In the genomic region with DNA sequence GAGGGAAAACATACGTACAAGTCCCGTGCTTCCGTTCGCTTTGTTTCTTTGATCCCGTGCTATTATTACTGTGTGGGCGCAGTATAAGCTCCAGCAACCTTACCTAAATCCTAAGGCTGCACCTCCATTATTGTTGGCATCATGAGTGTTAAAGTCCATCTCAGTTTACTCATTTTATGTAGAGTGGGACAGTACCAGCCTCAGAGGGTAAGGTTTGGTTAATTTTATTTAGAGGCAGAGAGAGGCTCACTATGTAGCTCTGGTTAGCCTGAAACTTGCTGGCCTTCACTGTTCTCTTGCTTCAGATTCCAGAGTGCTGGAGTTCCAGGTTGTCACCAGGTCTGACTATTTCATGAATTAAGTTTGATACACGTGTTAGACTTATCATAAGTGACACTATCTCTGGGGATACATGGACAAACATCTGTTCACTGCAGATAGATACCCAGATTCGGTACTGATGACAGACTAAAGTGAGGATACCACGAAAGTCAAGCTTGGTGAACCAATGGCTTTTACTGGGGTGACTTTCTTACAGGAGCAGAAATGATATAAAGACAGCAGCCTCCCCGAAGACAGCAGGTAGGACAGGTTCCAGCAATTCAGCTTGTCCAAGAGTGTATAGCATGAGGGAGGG, we compare ENCODE assay signal across 12 mouse cellular contexts. TPM values are rescaled to one million over a fixed set of nuclear protein-coding genes. Genes with fewer than 3 reads are reported as not detected.
DNase-seq lines count a peak whose midpoint lies in the region; ATAC-seq lines count a peak whose summit lies in the region.
"Had no signal": no experiment of that assay in that cellular context is flagged by ENCODE, and none has a peak within 500 bp of the region (broad histone marks: within the 10 kb centered on the region; RNA-seq: fewer than 3 reads in every experiment).

No protein-coding gene starts in this region.

- H3K4me3 ChIP-seq in forebrain, embryonic 10.5 days = peak overlapping the region; percentile 88; the same call in 1 of the 2 replicates
- H3K4me3 ChIP-seq in forebrain, embryonic 16.5 days (replicated peaks; ENCODE audit: low read length) = no peak overlapping the region
- H3K4me3 ChIP-seq in limb, embryonic 11.5 days (ENCODE audit: low read depth, low read length) = no peak overlapping the region
- H3K4me3 ChIP-seq in limb, embryonic 10.5 days = no peak overlapping the region
- H3K4me3 ChIP-seq in embryonic facial prominence, embryonic 11.5 days (ENCODE audit: low read depth, low read length) = peak overlapping the region; percentile 87; the same call in 1 of the 2 replicates
- peak overlapping the region; percentile 92 for H3K4me3 ChIP-seq in liver, embryonic 16.5 days (ENCODE audit: low read depth, low read length)

- H3K27ac ChIP-seq in forebrain, embryonic 10.5 days = peak overlapping the region; percentile 95; the same call in 1 of the 2 replicates
- no peak overlapping the region for H3K27ac ChIP-seq in forebrain, embryonic 16.5 days (ENCODE audit: low read length)
- H3K27ac ChIP-seq in limb, embryonic 11.5 days (replicated peaks; ENCODE audit: low read depth, low read length) = no peak overlapping the region
- no peak overlapping the region for H3K27ac ChIP-seq in limb, embryonic 10.5 days
- no peak overlapping the region for H3K27ac ChIP-seq in embryonic facial prominence, embryonic 11.5 days (replicated peaks; ENCODE audit: low read depth, low read length)
- H3K27ac ChIP-seq in liver, embryonic 16.5 days (ENCODE audit: low read length) = no peak overlapping the region

- H3K9me3 ChIP-seq in forebrain, embryonic 10.5 days = no peaks in the 10 kb centered on the region
- no peaks in the 10 kb centered on the region for H3K9me3 ChIP-seq in forebrain, embryonic 16.5 days (ENCODE audit: control insufficient read depth, low read length)
- H3K9me3 ChIP-seq in limb, embryonic 11.5 days (ENCODE audit: control insufficient read depth, low read length) = no peaks in the 10 kb centered on the region
- H3K9me3 ChIP-seq in limb, embryonic 10.5 days (replicated peaks) = no peaks in the 10 kb centered on the region
- no peaks in the 10 kb centered on the region for H3K9me3 ChIP-seq in embryonic facial prominence, embryonic 11.5 days (replicated peaks; ENCODE audit: control insufficient read depth, low read length)
- no peaks in the 10 kb centered on the region for H3K9me3 ChIP-seq in liver, embryonic 16.5 days (replicated peaks; ENCODE audit: control insufficient read depth, low read length)
- H3K9me3 ChIP-seq: embryonic facial prominence, embryonic 13.5 days had no signal

- DNase-seq in forebrain, embryonic 10.5 days (ENCODE audit: extremely low spot score, low spot score) = no peak
- DNase-seq in limb, embryonic 11.5 days (ENCODE audit: low spot score) = no peak
- DNase-seq in limb, embryonic 10.5 days (ENCODE audit: low spot score) = no peak
- DNase-seq in embryonic facial prominence, embryonic 11.5 days (ENCODE audit: low spot score) = no peak
- DNase-seq in left cerebral cortex, adult 11 months (ENCODE audit: low spot score) = no peak
- DNase-seq in urinary bladder, postnatal 36 days (ENCODE audit: low spot score in 2 of 2) = no peak
- DNase-seq: B cell, adult 2 months; kidney, postnatal 25 days had no signal

- H3K4me2 ChIP-seq in forebrain, embryonic 16.5 days (ENCODE audit: low read length) = no peak overlapping the region; the same call in 1 of the 2 replicates
- H3K4me2 ChIP-seq in limb, embryonic 11.5 days (ENCODE audit: low read depth, severe bottlenecking) = peak overlapping the region; percentile 70; the same call in 1 of the 2 replicates
- 0 out of 2 replicates have a peak overlapping the region, but pooled peaks have one; percentile 54 for H3K4me2 ChIP-seq in embryonic facial prominence, embryonic 11.5 days (ENCODE audit: low read depth, low read length)
- H3K4me2 ChIP-seq in liver, embryonic 16.5 days (ENCODE audit: low read depth, low read length) = peak overlapping the region; percentile 87; the same call in 1 of the 2 replicates

- no peak overlapping the region for H3K9ac ChIP-seq in forebrain, embryonic 16.5 days (replicated peaks; ENCODE audit: low read depth, low read length)
- H3K9ac ChIP-seq in limb, embryonic 11.5 days (ENCODE audit: low read length) = no peak overlapping the region
- H3K9ac ChIP-seq in embryonic facial prominence, embryonic 11.5 days (replicated peaks; ENCODE audit: low read length) = no peak overlapping the region
- H3K9ac ChIP-seq in liver, embryonic 16.5 days (ENCODE audit: low read depth, low read length) = no peak overlapping the region

- H3K36me3 ChIP-seq in forebrain, embryonic 10.5 days (replicated peaks) = peaks cover 14% of the 10 kb centered on the region
- H3K36me3 ChIP-seq in forebrain, embryonic 16.5 days (ENCODE audit: control insufficient read depth, insufficient read depth) = no peaks in the 10 kb centered on the region
- peaks cover under 1% of the 10 kb centered on the region; the same call in 1 of the 2 replicates for H3K36me3 ChIP-seq in limb, embryonic 11.5 days (ENCODE audit: control insufficient read depth, insufficient read depth, low read length)
- H3K36me3 ChIP-seq in limb, embryonic 10.5 days = peaks cover 8% of the 10 kb centered on the region
- H3K36me3 ChIP-seq in embryonic facial prominence, embryonic 11.5 days (replicated peaks; ENCODE audit: control insufficient read depth, insufficient read depth, low read depth, low read length) = no peaks in the 10 kb centered on the region
- H3K36me3 ChIP-seq in liver, embryonic 16.5 days (ENCODE audit: control insufficient read depth, insufficient read depth) = no peaks in the 10 kb centered on the region; the same call in 1 of the 2 replicates

- H3K4me1 ChIP-seq in forebrain, embryonic 10.5 days = peaks cover 21% of the 10 kb centered on the region
- peaks cover 13% of the 10 kb centered on the region for H3K4me1 ChIP-seq in forebrain, embryonic 16.5 days (replicated peaks; ENCODE audit: control insufficient read depth, insufficient read depth, low read length)
- H3K4me1 ChIP-seq in limb, embryonic 11.5 days (ENCODE audit: control insufficient read depth, insufficient read depth, low read length) = peaks cover 7% of the 10 kb centered on the region
- H3K4me1 ChIP-seq in limb, embryonic 10.5 days = peaks cover 15% of the 10 kb centered on the region
- H3K4me1 ChIP-seq in embryonic facial prominence, embryonic 11.5 days (ENCODE audit: control insufficient read depth, insufficient read depth, low read length) = no peaks in the 10 kb centered on the region
- H3K4me1 ChIP-seq in liver, embryonic 16.5 days (ENCODE audit: control insufficient read depth, low read depth, low read length) = peaks cover 21% of the 10 kb centered on the region

- no peaks in the 10 kb centered on the region for H3K27me3 ChIP-seq in forebrain, embryonic 10.5 days (ENCODE audit: poor library complexity, severe bottlenecking)
- no peaks in the 10 kb centered on the region for H3K27me3 ChIP-seq in forebrain, embryonic 16.5 days (replicated peaks; ENCODE audit: control insufficient read depth, insufficient read depth, low read length)
- no peaks in the 10 kb centered on the region for H3K27me3 ChIP-seq in limb, embryonic 11.5 days (ENCODE audit: control insufficient read depth, insufficient read depth, low read length)
- H3K27me3 ChIP-seq in limb, embryonic 10.5 days (ENCODE audit: low read depth, poor library complexity, severe bottlenecking) = no peaks in the 10 kb centered on the region
- H3K27me3 ChIP-seq in embryonic facial prominence, embryonic 11.5 days (ENCODE audit: control insufficient read depth, insufficient read depth, low read length) = no peaks in the 10 kb centered on the region
- H3K27me3 ChIP-seq in liver, embryonic 16.5 days (ENCODE audit: control insufficient read depth, insufficient read depth, low read depth, low read length) = no peaks in the 10 kb centered on the region
- H3K27me3 ChIP-seq: embryonic facial prominence, embryonic 13.5 days had no signal

- 92% methylated on average over 10 of the region's 10 CpGs for WGBS in forebrain, embryonic 10.5 days
- whole genome bisulfite sequencing in forebrain, embryonic 16.5 days = 89% methylated on average over 10 of the region's 10 CpGs
- 87% methylated on average over 10 of the region's 10 CpGs for WGBS in limb, embryonic 11.5 days
- 91% methylated on average over 10 of the region's 10 CpGs for WGBS in limb, embryonic 10.5 days
- 86% methylated on average over 10 of the region's 10 CpGs for WGBS in embryonic facial prominence, embryonic 11.5 days
- WGBS in liver, embryonic 16.5 days (ENCODE audit: insufficient replicate concordance) = 61% methylated on average over 10 of the region's 10 CpGs

- no peak for ATAC-seq in forebrain, embryonic 16.5 days
- no peak for ATAC-seq in limb, embryonic 11.5 days (ENCODE audit: insufficient number of reproducible peaks, low FRiP score, low TSS enrichment, low read depth)
- ATAC-seq in embryonic facial prominence, embryonic 11.5 days (replicated peaks; ENCODE audit: insufficient number of reproducible peaks, low FRiP score, low TSS enrichment, low read depth) = no peak
- ATAC-seq in liver, embryonic 16.5 days (ENCODE audit: low read depth) = no peak

RNA-seq across cellular contexts. Expression of gene Xpot, which starts 1.2 kb away (rescaled TPM):
- 60.5 and 64.5 TPM in 2 replicates for polyA plus RNA-seq in forebrain, embryonic 10.5 days (2016; fragmentation: Nextera tagmentation; extraction: Ambion mirVana)
- polyA plus RNA-seq in forebrain, embryonic 16.5 days (2015; fragmentation: Nextera tagmentation; extraction: Ambion mirVana) = 38.4 and 49.3 TPM in 2 replicates
- 61.9 and 67.5 TPM in 2 replicates for polyA plus RNA-seq in limb, embryonic 11.5 days (2014; fragmentation: Nextera tagmentation; extraction: Ambion mirVana)
- 58.0 and 63.7 TPM in 2 replicates for polyA plus RNA-seq in limb, embryonic 10.5 days (2016; fragmentation: Nextera tagmentation; extraction: Ambion mirVana)
- 64.4 and 75.7 TPM in 2 replicates for polyA plus RNA-seq in embryonic facial prominence, embryonic 11.5 days (2014; fragmentation: Nextera tagmentation; extraction: Ambion mirVana)
- polyA plus RNA-seq in liver, embryonic 16.5 days (2015; fragmentation: Nextera tagmentation; extraction: Ambion mirVana) = 24.1 and 26.4 TPM in 2 replicates

RNA-seq across cellular contexts. Expression of gene D930020B18Rik, which starts 14.1 kb away (rescaled TPM):
- polyA plus RNA-seq in forebrain, embryonic 10.5 days (2016; fragmentation: Nextera tagmentation; extraction: Ambion mirVana) = 0.47 and 0.50 TPM in 2 replicates
- polyA plus RNA-seq in forebrain, embryonic 16.5 days (2015; fragmentation: Nextera tagmentation; extraction: Ambion mirVana) = 0.27 and 0.40 TPM in 2 replicates
- polyA plus RNA-seq in limb, embryonic 11.5 days (2014; fragmentation: Nextera tagmentation; extraction: Ambion mirVana) = 1.2 and 1.8 TPM in 2 replicates
- polyA plus RNA-seq in limb, embryonic 10.5 days (2016; fragmentation: Nextera tagmentation; extraction: Ambion mirVana) = 0.40 and 0.53 TPM in 2 replicates
- 1.4 and 1.8 TPM in 2 replicates for polyA plus RNA-seq in embryonic facial prominence, embryonic 11.5 days (2014; fragmentation: Nextera tagmentation; extraction: Ambion mirVana)
- polyA plus RNA-seq in liver, embryonic 16.5 days (2015; fragmentation: Nextera tagmentation; extraction: Ambion mirVana) = 0.04 TPM in 1 of 2 replicates, not detected in the other
- polyA plus RNA-seq: gonadal fat pad, adult 2 months had no signal

RNA-seq across cellular contexts. Expression of gene Tbk1, which starts 40.7 kb away (rescaled TPM):
- polyA plus RNA-seq in forebrain, embryonic 10.5 days (2016; fragmentation: Nextera tagmentation; extraction: Ambion mirVana) = 30.1 and 34.9 TPM in 2 replicates
- polyA plus RNA-seq in forebrain, embryonic 16.5 days (2015; fragmentation: Nextera tagmentation; extraction: Ambion mirVana) = 38.4 and 42.7 TPM in 2 replicates
- polyA plus RNA-seq in limb, embryonic 11.5 days (2014; fragmentation: Nextera tagmentation; extraction: Ambion mirVana) = 30.7 and 32.6 TPM in 2 replicates
- polyA plus RNA-seq in limb, embryonic 10.5 days (2016; fragmentation: Nextera tagmentation; extraction: Ambion mirVana) = 25.1 and 29.9 TPM in 2 replicates
- polyA plus RNA-seq in embryonic facial prominence, embryonic 11.5 days (2014; fragmentation: Nextera tagmentation; extraction: Ambion mirVana) = 34.7 and 35.2 TPM in 2 replicates
- polyA plus RNA-seq in liver, embryonic 16.5 days (2015; fragmentation: Nextera tagmentation; extraction: Ambion mirVana) = 19.8 and 20.5 TPM in 2 replicates

Comparison
In these comparisons a context has a peak if more than half of its experiments do, and no peak if none do; other contexts are left out.
1. H3K4me3 ChIP-seq: peak in forebrain, embryonic 10.5 days (single experiment), embryonic facial prominence, embryonic 11.5 days (single experiment) and liver, embryonic 16.5 days (single experiment); none in forebrain, embryonic 16.5 days (single experiment), limb, embryonic 11.5 days (single experiment) and limb, embryonic 10.5 days (single experiment).